8 mouse cellular contexts compared by ENCODE assay signal in the genomic region with DNA sequence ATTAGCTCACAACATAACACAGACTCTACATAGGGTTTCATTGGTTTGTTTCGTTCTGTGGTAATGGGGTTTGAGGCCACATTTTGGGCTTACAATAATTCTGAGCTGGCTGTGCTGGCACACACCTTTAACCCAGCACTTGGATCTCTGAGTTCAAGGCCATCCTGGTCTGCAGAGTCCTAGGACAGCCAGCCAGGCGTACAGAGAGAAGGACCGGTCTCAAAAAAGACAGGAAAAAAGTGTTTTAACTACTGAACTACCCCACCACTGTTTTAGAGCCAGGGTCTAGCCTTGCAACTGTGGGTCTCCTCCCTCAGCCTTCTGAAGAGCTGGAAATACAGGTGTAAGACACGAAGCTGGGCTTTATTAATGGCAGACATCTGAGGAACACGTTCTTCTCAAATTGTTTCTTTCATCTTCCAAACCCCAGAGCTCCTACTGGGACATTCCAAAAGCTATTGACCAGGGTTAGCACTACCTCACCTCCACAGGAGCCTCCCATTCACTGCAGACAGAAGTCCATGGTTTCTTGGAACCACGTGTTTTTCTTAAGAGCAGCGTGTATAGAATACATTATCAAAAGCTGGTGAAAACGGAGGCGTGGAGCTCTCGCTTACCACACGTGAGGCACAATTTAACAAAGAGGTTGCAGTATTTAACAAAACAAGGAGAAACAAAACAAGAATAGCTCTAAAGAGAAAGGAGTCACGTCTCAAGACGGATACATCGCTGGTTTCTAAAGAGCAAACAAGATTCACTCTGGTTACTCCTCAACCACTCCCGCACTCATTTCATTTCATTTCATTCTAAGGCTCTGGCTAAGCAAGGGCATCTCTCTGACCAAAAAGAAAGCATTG. TPM values are rescaled to one million over a fixed set of nuclear protein-coding genes. Genes with fewer than 3 reads are reported as not detected.
DNase-seq lines count a peak whose midpoint lies in the region; ATAC-seq and TF ChIP-seq lines count a peak whose summit lies in the region.

No protein-coding gene starts in this region.

- peaks cover 4% of the 10 kb centered on the region for H3K36me3 ChIP-seq in heart, adult 2 months (ENCODE audit: control insufficient read depth, insufficient read depth, low read length)
- H3K36me3 ChIP-seq in CH12.LX (replicated peaks in 1 of 2; ENCODE audit: control insufficient read depth in 1 of 2, insufficient read depth in 1 of 2, low read length in 1 of 2) = peaks cover 0 to 8% of the 10 kb centered on the region in 2 experiments
- H3K36me3 ChIP-seq in forebrain, embryonic 11.5 days (ENCODE audit: control insufficient read depth, insufficient read depth, low read length) = no peaks in the 10 kb centered on the region
- peaks cover 3% of the 10 kb centered on the region for H3K36me3 ChIP-seq in liver, embryonic 12.5 days

- H3K9ac ChIP-seq in heart, adult 2 months (ENCODE audit: low read depth, low read length) = no peak overlapping the region
- peak overlapping the region; percentile 60 for H3K9ac ChIP-seq in CH12.LX (ENCODE audit: insufficient read depth, low read depth)
- H3K9ac ChIP-seq in forebrain, embryonic 11.5 days (ENCODE audit: low read length) = peak overlapping the region; percentile 76
- H3K9ac ChIP-seq in liver, embryonic 12.5 days = peak overlapping the region; percentile 79

- peaks cover 5% of the 10 kb centered on the region; the same call in 1 of the 2 replicates for H3K4me1 ChIP-seq in heart, adult 2 months (ENCODE audit: control insufficient read depth, insufficient read depth, low read length)
- peaks cover 0 to 20% of the 10 kb centered on the region in 2 experiments; a peak in 2 of 4 replicates for H3K4me1 ChIP-seq in CH12.LX (ENCODE audit: control insufficient read depth in 1 of 2, insufficient read depth in 2 of 2)
- peaks cover 7% of the 10 kb centered on the region; the same call in 1 of the 2 replicates for H3K4me1 ChIP-seq in forebrain, embryonic 11.5 days (replicated peaks; ENCODE audit: control insufficient read depth, insufficient read depth, low read length)
- H3K4me1 ChIP-seq in liver, embryonic 12.5 days = peaks cover 19% of the 10 kb centered on the region

- H3K4me3 ChIP-seq in heart, adult 2 months = peak overlapping the region; percentile 91
- H3K4me3 ChIP-seq in CH12.LX (replicated peaks in 1 of 3; ENCODE audit: low read depth in 2 of 3, low read length in 2 of 3, poor library complexity in 1 of 3) = peak overlapping the region; percentile 92 to 98 (median 97)
- H3K4me3 ChIP-seq in forebrain, embryonic 11.5 days (ENCODE audit: low read depth, low read length) = peak overlapping the region; percentile 73
- peak overlapping the region; percentile 86 for H3K4me3 ChIP-seq in liver, embryonic 12.5 days

- H3K4me2 ChIP-seq in CH12.LX (ENCODE audit: insufficient read depth, low read depth, poor library complexity, severe bottlenecking) = peak overlapping the region; percentile 90
- H3K4me2 ChIP-seq in forebrain, embryonic 11.5 days (ENCODE audit: low read depth, low read length, severe bottlenecking) = peak overlapping the region; percentile 70
- H3K4me2 ChIP-seq in liver, embryonic 12.5 days = peak overlapping the region; percentile 72

- TF ChIP-seq EP300 in heart, adult 2 months (IDR thresholded peaks at IDR 0.05; ENCODE audit: insufficient read depth, low read depth, low read length) = no peak
- no peak for TF ChIP-seq EP300 in CH12.LX (IDR thresholded peaks at IDR 0.05; ENCODE audit: low read length)

- intact Hi-C loops in heart, adult 2 months (cut with DNase I) = loop anchor here (2.0 kb wide), 1 partner anchor 41 kb away; a partner anchor contains a TSS
- intact Hi-C loops in heart, postnatal 14 days (cut with DNase I) = loop anchor here (2.0 kb wide), 1 partner anchor 41 kb away; a partner anchor contains a TSS

- no peaks in the 10 kb centered on the region for H3K27me3 ChIP-seq in heart, adult 2 months (ENCODE audit: control insufficient read depth, insufficient read depth, low read length)
- no peaks in the 10 kb centered on the region for H3K27me3 ChIP-seq in CH12.LX (replicated peaks)
- no peaks in the 10 kb centered on the region for H3K27me3 ChIP-seq in forebrain, embryonic 11.5 days (ENCODE audit: control insufficient read depth, insufficient read depth, low read length)
- no peaks in the 10 kb centered on the region for H3K27me3 ChIP-seq in liver, embryonic 12.5 days (replicated peaks)

- dilution Hi-C loops in CH12.LX (cut with MboI; ENCODE audit: extremely low pct_ligation_motif_present, extremely low pct_unique_long_range_greater_than_20kb, low sequenced_read_pairs) = no loop called here

- no peak for ATAC-seq in forebrain, embryonic 11.5 days (replicated peaks; ENCODE audit: low FRiP score)
- ATAC-seq in liver, embryonic 12.5 days = no peak

- no peak for DNase-seq in heart, adult 2 months
- DNase-seq in heart, postnatal 14 days = no peak
- no peak for DNase-seq in CH12.LX (ENCODE audit: extremely low read depth)
- no peak for DNase-seq in forebrain, embryonic 11.5 days (ENCODE audit: low spot score)
- DNase-seq in urinary bladder, postnatal 36 days (ENCODE audit: low spot score in 2 of 2) = no peak
- DNase-seq in c-Kit-positive CD71-positive TER-119-positive erythroid progenitor cells, embryonic 14.5 days (ENCODE audit: low spot score) = no peak
- no peak for DNase-seq in frontal cortex, adult 2 months (ENCODE audit: extremely low spot score in 1 of 2, low spot score in 1 of 2)

- 53% methylated on average over 15 of the region's 15 CpGs for WGBS in heart, adult 2 months
- WGBS in forebrain, embryonic 11.5 days = 41% methylated on average over 15 of the region's 15 CpGs
- WGBS in liver, embryonic 12.5 days (ENCODE audit: insufficient replicate concordance) = 47% methylated on average over 15 of the region's 15 CpGs

- in situ Hi-C loops in CH12.LX (cut with MboI; ENCODE audit: low pct_ligation_motif_present, low pct_unique_long_range_greater_than_20kb, low sequenced_read_pairs) = no loop called here

- H3K27ac ChIP-seq in heart, adult 2 months = no peak overlapping the region; the same call in 1 of the 2 replicates
- no peak overlapping the region for H3K27ac ChIP-seq in CH12.LX (ENCODE audit: insufficient read depth, low read depth)
- no peak overlapping the region for H3K27ac ChIP-seq in forebrain, embryonic 11.5 days (ENCODE audit: low read depth, low read length)
- H3K27ac ChIP-seq in liver, embryonic 12.5 days = no peak overlapping the region

- no peak for TF ChIP-seq CTCF in heart, adult 2 months (IDR thresholded peaks at IDR 0.05)
- TF ChIP-seq CTCF in CH12.LX (conservative IDR thresholded peaks at IDR 0.05 in 1 of 2, IDR thresholded peaks at IDR 0.05 in 1 of 2; ENCODE audit: low read depth in 2 of 2, low read length in 2 of 2) = no peak

- no peak for TF ChIP-seq POLR2A in heart, adult 2 months (IDR thresholded peaks at IDR 0.05; ENCODE audit: insufficient read depth, low read depth, low read length)
- TF ChIP-seq POLR2A in CH12.LX (IDR thresholded peaks at IDR 0.05; ENCODE audit: low read depth, low read length) = no peak

- H3K79me2 ChIP-seq in heart, adult 2 months (replicated peaks; ENCODE audit: control insufficient read depth, insufficient read depth, low read length) = peaks cover 3% of the 10 kb centered on the region
- H3K79me2 ChIP-seq in CH12.LX (replicated peaks; ENCODE audit: control insufficient read depth, extremely low read depth, insufficient read depth, poor library complexity, severe bottlenecking) = peaks cover 23% of the 10 kb centered on the region

- no peak for TF ChIP-seq RAD21 in CH12.LX (IDR thresholded peaks at IDR 0.05; ENCODE audit: low read depth, low read length)

- H3K9me3 ChIP-seq in CH12.LX (replicated peaks; ENCODE audit: low read length) = no peaks in the 10 kb centered on the region
- H3K9me3 ChIP-seq in forebrain, embryonic 11.5 days (ENCODE audit: control insufficient read depth, low read length) = no peaks in the 10 kb centered on the region
- no peaks in the 10 kb centered on the region for H3K9me3 ChIP-seq in liver, embryonic 12.5 days (replicated peaks)

TF ChIP-seq in CH12.LX, 34 proteins besides CTCF, POLR2A, EP300 and RAD21 (continues in another document):
- no peak for TF ChIP-seq UBTF (IDR thresholded peaks at IDR 0.05; ENCODE audit: low read depth, low read length)
- TF ChIP-seq KAT2A (IDR thresholded peaks at IDR 0.05; ENCODE audit: insufficient replicate concordance, low read length) = no peak
- TF ChIP-seq PAX5 (IDR thresholded peaks at IDR 0.05; ENCODE audit: low read length) = no peak
- TF ChIP-seq ZMIZ1 (IDR thresholded peaks at IDR 0.05; ENCODE audit: low read depth, low read length) = no peak
- no peak for TF ChIP-seq RCOR1 (conservative IDR thresholded peaks at IDR 0.05; ENCODE audit: low read depth, low read length)

RNA-seq across cellular contexts. Expression of a gene that starts 1.3 kb away (rescaled TPM):
- 10 to 100 TPM; 78.1 to 79.3 TPM for total RNA-seq in heart, adult 2 months (2021)
- 61.9 and 90.3 TPM in 2 replicates for polyA plus RNA-seq in heart, adult 2 months (2012; rRNA removed)
- total RNA-seq in heart, postnatal 14 days (2021) = 10 to 100 TPM; 52.0 to 61.7 TPM
- total RNA-seq in CH12.LX (2012; rRNA removed) = 66.6 and 69.2 TPM in 2 replicates
- 126 and 128 TPM in 2 replicates for total RNA-seq in CH12.LX (2014; rRNA removed)
- 53.3 and 67.5 TPM in 2 replicates for polyA plus RNA-seq in CH12.LX (2012; ENCODE audit: insufficient read length, low read depth)
- 136 and 152 TPM in 2 replicates for polyA plus RNA-seq in forebrain, embryonic 11.5 days (2014; fragmentation: Nextera tagmentation; extraction: Ambion mirVana)
- polyA plus RNA-seq in liver, embryonic 12.5 days (2016; fragmentation: Nextera tagmentation; extraction: Ambion mirVana) = 92.6 and 94.9 TPM in 2 replicates
- polyA plus RNA-seq in frontal cortex, adult 2 months (2012; rRNA removed) = 71.8 and 73.7 TPM in 2 replicates

RNA-seq across cellular contexts. Expression of a gene that starts 36.3 kb away (rescaled TPM):
- total RNA-seq in heart, adult 2 months (2021) = not detected
- 0.23 TPM in 1 of 2 replicates, not detected in the other for polyA plus RNA-seq in heart, adult 2 months (2012; rRNA removed)
- total RNA-seq in heart, postnatal 14 days (2021) = under 1 TPM in 1 of 2 experiments, not detected in 1; 0.10 TPM
- not detected in 2 replicates for total RNA-seq in CH12.LX (2012; rRNA removed)
- total RNA-seq in CH12.LX (2014; rRNA removed) = not detected in 2 replicates
- not detected in 2 replicates for polyA plus RNA-seq in CH12.LX (2012; ENCODE audit: insufficient read length, low read depth)
- polyA plus RNA-seq in forebrain, embryonic 11.5 days (2014; fragmentation: Nextera tagmentation; extraction: Ambion mirVana) = 0.11 and 0.16 TPM in 2 replicates
- polyA plus RNA-seq in liver, embryonic 12.5 days (2016; fragmentation: Nextera tagmentation; extraction: Ambion mirVana) = not detected in 2 replicates
- 0.99 and 1.1 TPM in 2 replicates for polyA plus RNA-seq in frontal cortex, adult 2 months (2012; rRNA removed)

RNA-seq across cellular contexts. Expression of a gene that starts 41.1 kb away (rescaled TPM):
- total RNA-seq in heart, adult 2 months (2021) = 10 to 100 TPM; 24.7 to 27.3 TPM
- 12.0 and 16.8 TPM in 2 replicates for polyA plus RNA-seq in heart, adult 2 months (2012; rRNA removed)
- 10 to 100 TPM; 27.1 to 31.3 TPM for total RNA-seq in heart, postnatal 14 days (2021)
- total RNA-seq in CH12.LX (2012; rRNA removed) (108 and 138 TPM in 2 replicates), CH12.LX (2014; rRNA removed) (143 and 161 TPM in 2 replicates)
- 242 and 267 TPM in 2 replicates for polyA plus RNA-seq in CH12.LX (2012; ENCODE audit: insufficient read length, low read depth)
- 96.4 and 102 TPM in 2 replicates for polyA plus RNA-seq in forebrain, embryonic 11.5 days (2014; fragmentation: Nextera tagmentation; extraction: Ambion mirVana)
- polyA plus RNA-seq in liver, embryonic 12.5 days (2016; fragmentation: Nextera tagmentation; extraction: Ambion mirVana) = 58.1 and 61.5 TPM in 2 replicates
- 29.9 and 31.5 TPM in 2 replicates for polyA plus RNA-seq in frontal cortex, adult 2 months (2012; rRNA removed)
